Mouse (Mus musculus) granulocyte monocyte progenitor cell, adult 5-6 weeks (primary cell): ENCODE measurements around the gene Rrm2. TPM values are rescaled to one million over a fixed set of nuclear protein-coding genes. Genes with fewer than 3 reads are reported as not detected.
"Not testable (repeated sequence)": the region's sequence is repeated elsewhere in the genome, so short reads cannot be mapped to it uniquely, and the experiment has no call there.

ENCODE experiments used
- ATAC-seq: replicated peaks from 2 replicates; pipeline ENCODE4 v1.8.0; 2016; ENCODE audit warnings: mild to moderate bottlenecking, moderate TSS enrichment, inconsistent platforms; ENCODE audit not compliant: poor library complexity, severe bottlenecking
- total RNA-seq, 2 experiments: library from RNA; stranded (forward) in 1 of 2; stranded (reverse) in 1 of 2; fragments of 200-712, 200-1000 nt in 1 of 2; fragments of >200 nt in 1 of 2; fragmentation: Nextera tagmentation in 1 of 2; gene quantifications; 2 replicates each; pipeline ENCODE4 v1.2.3; 2014 to 2017

The Rrm2 gene
- 132 and 162 TPM in 2 replicates for total RNA-seq (2014; fragmentation: Nextera tagmentation)
- 130 and 144 TPM in 2 replicates for total RNA-seq (2017)

DNA sequence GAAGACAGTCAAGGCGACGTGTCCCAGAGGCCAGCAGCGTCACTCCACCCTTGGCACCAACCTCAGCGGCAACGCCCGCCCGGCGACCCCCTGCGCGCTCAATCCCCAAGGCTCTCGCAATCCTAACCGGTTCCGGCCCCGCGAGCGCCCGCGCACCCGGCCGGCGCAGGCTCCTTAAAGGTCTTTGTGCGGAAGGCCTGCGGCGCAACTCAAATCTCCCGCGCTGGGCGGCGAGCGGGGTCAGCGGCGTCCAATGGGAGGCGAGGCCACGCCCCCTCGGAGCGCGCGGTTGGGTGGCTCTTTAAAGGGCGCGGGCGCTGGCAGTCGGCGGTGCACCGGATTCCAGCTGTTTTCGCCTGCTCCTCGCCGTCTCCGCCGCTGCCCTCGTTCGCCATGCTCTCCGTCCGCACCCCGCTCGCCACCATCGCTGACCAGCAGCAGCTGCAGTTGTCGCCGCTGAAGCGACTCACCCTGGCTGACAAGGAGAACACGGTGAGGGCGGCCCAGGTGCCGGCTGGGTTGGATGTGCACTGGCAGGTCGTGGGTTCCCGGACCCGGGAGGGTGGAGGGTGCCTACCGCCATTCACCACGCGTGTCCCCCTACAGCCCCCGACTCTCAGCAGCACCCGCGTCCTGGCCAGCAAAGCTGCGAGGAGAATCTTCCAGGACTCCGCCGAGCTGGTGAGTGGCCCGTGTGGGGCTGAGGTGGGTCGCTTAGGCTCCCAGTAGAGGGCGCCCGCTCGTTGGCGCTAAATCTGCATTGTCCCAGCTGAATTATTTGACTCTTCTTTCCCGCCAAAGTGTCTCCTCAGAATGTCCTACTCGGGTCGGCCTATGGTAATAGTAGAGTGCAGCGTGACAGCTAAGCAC, at the start of gene Rrm2:
Gene Rrm2, plus strand, starts transcription at position 288 of the 870 bp plus-strand sequence.
- peak; percentile 61 for ATAC-seq

DNA sequence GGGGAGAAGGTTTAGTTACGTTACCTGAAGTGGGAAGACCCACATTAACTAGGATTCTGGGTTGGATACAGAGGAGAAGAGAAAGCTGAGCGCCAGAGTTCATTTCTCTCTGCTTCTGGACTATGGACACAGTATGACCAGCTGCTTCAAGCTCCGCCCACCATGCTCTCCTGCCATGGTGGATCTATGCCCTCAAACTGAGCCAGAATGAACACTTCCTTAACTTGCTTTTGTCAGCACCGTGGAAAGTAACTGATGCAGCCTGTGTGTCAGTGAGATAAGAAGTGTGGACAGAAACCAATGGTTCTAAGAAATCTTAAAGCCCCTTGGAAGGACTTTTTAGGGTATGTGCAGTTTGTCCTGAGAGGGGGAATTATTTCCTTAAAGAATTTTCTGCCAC, 49.0 kb upstream of the Rrm2 start:
- ATAC-seq = no peak

DNA sequence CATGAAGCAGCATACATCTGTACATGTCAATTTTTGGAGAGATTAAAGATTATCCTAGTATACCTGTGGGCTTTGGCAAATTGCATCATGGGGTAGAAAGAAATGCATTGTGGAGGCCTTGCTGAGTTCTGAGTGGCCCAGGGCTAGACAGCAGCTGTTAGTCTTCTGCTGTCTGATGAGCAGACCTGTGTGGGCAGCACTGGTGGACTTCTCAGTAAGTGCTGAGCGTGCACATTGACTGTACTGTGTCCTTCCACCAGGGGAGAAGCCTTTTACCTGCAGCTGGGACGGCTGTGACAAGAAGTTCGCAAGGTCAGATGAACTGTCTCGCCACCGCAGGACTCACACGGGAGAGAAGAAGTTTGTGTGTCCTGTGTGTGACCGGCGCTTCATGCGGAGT, 48.1 kb upstream of the Rrm2 start:
- ATAC-seq = no peak

DNA sequence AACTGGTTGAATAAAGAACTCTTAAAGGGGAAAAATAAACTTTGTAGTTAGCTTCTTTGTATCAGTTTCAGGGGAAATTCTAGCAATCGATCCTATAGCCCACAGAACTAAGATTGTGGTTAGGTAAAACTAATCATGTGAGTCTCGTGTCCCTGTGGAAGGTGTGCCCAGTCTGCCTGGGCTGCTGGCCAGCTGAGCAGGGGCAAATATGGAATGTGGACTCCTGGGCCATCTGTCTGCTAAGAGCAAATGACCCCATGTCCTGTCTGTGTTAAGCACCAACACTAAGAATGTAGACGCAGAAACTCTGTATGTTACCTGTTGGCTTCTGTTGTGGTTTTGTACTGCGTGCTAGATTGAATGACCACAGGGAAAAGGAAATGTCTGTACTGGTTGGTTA, 46.9 kb upstream of the Rrm2 start:
- ATAC-seq = no peak

DNA sequence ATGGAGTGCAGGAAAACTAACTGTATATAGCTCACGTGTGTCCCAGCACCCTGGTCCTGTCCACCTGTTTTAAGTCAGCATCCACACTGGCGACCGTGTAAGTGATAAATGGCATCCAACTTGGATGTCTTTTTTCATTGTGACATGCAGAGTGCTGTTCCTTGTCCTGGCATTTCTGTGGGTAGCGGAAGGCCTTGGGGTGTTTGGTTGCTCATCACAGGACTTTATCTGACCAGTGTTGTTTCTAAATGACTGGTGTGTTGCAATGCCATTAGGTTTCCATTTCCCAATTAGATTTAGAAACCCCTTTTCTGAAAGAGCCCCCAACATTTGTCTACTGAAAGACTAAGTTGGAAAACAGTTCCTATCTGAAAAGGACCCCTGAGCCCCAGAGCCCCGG, 45.9 kb upstream of the Rrm2 start:
- peak; percentile 75 for ATAC-seq

DNA sequence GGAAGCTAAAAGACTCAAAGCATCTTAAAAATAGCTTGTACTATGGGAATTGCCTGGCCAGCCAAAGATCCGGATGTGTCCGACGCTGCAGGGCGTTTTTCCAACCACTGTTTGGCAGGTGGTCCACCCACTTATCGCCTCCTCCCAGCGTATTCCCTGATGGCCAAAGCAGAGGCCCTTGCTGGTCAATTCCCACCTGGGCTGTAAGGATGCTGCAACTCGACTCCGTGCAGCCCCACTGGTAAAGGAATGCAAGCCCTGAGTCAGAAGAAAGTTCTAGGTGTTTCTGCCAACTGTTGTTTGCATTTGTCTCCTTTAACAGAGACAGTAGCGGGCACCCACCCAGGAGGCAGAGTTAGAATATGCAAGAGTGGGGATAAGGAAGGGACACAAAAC, 27.9 kb upstream of the Rrm2 start:
- ATAC-seq = no peak

DNA sequence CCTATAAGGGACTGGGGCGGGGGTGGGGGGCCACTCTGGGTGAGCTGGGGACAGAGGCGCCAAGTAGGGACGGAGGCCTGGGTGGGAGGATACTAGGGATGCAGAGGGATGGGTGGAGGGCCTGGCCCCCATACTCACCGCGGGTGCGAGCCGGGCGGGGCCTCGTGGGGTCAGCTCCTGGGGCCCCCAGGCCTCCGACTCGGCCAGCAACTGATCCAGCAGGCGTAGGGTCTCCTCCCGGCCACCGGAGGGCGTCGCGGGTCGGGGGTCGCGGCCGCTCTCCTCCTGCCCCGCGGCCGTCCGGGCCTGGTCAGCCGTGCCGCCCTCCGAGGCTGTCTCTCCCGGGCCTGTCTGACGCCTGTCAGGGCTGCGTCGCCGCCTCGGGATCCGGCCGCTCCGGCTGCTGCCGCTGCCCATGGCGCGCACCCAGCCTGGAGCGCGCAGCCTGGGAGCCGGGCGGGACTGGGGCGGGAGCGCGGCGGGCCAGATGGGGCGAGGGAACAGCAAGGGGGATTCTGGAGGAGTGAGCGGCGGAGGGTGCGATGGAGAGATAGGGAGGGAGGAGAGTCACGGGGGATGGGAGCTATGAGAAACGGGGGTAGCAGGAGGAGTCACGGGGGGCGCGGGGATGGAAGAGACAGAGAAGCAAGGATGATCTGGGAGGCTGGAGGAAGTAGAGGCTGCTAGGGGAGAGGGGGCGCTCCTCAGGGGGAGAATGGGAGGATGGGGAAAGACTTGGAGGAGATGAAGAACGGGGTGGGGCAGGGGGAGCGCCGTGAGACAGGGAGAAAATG, 27.4 kb upstream of the Rrm2 start:
- peak; percentile 24; the same call in 1 of the 2 replicates for ATAC-seq

DNA sequence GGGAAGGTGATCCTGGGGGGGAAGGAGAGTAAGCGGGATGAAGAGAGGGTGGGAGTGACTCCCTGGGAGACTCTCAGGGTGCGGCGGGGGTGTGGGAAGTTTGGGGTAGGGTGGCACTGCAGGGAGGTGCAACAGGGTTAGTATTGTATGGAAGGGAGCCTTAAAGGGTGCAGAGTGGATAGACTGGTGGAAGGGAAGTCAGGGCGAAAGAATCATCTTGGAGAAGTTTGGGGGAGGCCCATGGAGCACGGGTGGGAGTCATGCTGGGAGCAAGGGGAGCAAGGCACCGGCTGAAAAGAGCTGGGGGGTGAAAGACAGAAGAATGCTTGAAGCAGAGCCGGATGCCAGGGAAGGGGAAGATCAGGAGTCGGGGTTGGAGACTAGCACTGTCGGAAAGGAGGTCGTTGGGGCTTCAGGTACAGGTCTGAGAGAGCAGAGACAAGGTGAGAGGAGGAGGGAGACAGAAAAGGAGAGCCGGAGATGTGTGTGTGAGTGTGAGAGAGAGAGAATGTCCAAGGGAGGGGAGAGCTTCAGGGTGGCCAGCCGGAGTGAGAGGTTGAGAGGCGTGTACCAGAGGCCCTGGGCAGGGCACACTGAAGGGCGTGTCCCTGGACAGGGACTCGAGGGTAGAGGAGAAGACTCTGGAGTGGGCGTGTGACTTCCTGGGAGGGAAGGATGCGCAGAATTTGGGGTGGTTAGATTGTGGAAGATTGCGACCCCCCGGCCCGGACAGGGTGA, 26.6 kb upstream of the Rrm2 start, which contains the start of gene Cys1:
Gene Cys1, minus strand, starts transcription at position 528 of the 738 bp plus-strand sequence.
- ATAC-seq = peak; percentile 50

DNA sequence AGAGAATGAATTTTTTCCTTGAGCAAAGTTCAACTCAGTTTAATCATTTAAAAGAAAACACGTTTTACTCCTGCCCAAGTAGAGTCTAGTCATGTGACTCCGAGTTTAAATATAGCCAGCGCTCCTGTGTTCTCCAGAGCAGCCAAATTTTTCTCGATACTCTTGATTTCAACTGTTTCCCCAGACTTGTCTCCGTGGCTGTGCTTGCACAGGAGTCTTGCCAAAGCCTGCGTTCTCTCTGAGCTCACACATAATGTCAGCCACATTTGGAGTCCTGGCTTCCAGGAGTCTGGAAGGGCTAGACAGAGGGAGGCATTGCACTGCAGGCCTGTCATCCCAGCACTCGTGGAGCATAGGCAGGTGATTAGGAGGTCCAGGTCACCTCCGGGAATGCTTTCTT, 25.5 kb upstream of the Rrm2 start:
- ATAC-seq = no peak

DNA sequence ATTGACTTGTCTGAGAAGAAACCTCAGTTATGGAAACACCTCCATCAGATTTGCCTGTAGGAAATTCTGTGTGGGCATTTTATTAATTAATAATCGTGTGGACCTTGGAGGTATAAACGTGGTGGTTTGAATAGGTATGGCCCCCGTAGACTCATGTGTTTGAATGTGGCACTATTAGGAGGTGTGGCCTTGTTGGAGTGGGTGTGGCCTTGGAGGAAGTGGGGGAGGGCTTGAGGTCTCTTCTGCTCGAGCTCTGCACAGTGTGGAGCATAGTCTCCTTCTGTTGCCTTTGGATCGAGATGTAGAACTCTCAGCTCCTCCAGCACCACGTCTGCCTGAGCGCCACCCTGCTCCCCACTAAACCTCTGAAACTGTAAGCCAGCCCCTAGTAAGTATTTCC, 24.6 kb upstream of the Rrm2 start:
- no peak for ATAC-seq

DNA sequence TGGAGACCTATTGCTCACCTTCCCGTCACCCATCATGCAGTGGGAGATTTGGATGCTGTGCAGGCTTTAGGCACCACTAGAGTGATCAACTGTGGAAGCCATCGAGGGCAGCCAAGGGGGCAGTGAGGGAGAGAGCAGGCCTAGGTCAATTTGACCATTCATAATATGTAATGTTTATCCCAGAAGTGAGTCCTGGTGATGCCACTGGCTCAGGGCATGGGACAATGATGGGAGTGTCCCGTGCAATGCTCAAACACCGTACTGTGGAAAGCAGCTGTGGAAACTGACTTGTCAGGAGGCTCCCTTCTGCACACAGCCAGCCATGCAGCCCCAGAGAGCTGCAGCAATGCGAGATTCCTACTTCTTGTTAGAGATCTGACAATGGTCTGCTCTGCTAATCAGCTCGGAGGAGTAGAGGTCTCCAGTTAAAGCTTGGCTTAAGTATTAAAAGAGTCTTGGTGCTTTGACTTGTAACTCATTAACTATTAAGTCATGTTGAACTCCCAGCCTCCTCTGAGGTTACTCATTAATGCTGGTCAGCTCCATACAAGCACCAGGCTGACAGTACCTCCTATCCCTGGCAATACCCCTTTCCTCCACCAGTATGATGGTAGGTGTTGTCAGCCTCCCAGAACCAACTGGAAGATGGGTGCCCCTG, 21.9 kb upstream of the Rrm2 start:
- ATAC-seq = no peak

DNA sequence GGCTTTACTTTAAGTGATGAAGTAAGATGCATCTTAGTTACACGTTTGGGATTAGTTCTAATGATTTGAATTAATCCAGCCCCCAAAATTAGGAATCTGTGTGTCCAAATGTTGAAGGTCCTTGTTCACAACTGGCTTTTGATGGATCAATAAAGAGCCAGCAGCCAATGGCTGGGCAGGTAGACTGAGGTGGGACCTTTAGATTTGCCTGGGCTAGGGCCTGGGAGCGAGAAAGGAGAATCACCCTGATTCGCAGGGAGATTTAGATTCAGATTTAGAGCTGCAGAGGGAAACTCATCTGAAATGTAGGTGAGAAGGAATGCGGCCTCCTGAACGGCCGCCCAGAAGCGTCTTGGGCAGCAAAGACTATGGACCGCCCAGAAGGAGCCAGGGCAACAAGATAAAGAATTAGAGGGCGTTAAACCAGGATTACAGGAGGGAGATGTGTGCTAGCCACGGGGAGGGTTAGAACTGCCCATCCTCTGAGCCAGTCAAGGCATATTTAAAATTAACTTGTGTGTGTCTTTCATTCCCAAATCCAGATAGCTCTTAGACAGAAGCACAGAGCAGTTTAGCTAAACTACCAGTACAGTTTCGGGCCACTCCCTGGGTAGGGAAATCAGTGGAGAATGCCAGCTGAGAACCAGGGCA, 21.2 kb upstream of the Rrm2 start:
- no peak for ATAC-seq

DNA sequence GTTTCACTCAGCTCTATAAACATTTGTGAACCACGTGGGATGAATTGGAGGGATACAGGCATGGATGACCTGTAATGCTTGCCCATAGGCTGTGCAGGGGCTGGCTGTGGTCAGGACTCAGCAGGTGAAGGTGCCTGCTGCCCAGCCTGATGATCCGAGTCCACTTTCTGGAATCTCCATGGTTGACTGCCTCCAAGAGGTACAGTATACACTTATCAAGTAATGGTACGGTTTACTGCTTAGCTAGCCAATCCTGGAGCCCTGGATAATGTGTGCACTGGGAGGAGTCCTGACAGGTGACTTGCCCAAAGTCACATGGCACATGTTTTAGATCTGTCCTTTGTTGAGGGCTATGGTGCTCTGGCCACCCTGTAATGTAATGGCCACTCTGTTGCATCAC, 17.7 kb upstream of the Rrm2 start:
- no peak for ATAC-seq

DNA sequence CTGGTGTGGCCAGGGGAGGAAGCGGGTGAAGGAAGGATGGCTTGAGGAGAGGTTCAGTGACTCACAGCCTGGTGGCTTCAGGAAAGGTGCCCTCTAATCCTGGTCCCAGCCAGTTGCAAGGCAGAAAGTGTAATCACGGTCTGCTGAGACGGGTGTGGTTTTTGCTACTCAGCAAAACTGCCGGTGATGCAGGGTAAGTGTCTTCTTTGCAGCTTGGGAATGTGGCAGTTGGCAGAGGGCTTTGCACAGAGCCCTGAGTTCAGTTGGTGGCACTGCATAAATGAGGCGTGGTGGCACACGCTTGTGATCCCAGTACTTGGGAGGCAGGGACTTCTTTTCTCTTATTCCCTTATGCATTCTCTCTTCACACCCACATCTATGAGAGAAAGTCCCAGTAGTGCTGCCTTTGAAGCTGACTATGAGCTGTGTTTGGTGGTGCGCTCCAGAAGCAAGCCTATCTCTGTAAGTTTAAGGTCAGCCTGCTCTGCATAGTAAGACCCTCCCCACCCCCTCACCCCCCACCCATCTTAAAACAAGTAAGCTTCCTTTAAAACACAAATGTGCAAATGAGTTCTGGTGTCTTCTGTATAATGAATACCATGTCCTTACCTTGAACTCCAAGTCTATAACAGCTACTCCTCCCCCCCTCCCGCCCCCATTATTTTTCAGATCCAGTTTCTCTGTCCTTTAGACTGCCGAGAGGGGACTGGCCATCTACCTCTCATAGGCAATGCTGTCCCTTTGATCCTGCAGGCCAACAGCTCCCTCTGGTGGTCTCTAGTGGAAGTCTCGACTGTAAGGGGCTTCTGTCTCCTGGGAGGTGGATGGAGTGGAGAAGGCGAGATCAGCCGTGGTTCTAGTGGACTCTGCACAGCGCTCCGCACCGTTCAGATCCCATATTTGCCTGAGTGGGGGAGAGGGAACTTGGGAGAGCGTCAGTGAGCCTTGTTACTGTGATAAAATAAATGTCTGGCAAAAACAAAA, 11.2 kb upstream of the Rrm2 start:
- ATAC-seq = peak; percentile 95

DNA sequence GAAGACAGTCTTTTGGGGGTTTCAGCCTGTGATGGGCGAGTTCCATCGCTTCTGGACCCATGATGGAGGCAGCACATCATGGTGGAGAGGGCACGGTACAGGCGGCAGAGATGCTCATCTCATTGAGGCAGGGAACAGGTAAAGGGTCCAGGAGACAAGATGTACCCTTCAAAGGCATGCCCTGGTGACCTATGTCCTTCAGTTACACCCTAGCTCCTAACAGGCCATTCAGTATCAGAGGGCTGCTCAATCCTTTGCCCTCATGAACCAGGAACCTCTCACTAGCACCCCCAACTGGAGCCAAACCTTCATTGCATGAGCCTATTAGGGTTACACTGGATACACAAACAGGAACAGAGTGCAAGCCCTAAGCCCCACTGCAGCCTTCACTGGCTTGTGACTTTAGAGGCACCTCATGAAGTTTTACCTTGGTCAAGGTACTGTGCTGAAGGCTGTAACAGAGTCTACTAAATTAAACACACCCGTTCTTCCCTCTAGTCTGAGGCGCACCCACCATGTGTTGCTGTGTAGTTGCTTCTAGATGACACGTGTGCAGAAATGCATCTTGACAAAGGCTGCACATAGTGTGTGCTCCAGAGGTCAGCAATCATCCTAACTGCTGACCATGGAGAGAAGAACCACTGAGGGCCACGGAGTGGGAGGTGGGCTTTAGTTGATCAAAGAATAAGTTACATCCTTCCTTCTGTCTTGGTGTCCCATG, 10.4 kb upstream of the Rrm2 start:
- ATAC-seq = peak; percentile 72

DNA sequence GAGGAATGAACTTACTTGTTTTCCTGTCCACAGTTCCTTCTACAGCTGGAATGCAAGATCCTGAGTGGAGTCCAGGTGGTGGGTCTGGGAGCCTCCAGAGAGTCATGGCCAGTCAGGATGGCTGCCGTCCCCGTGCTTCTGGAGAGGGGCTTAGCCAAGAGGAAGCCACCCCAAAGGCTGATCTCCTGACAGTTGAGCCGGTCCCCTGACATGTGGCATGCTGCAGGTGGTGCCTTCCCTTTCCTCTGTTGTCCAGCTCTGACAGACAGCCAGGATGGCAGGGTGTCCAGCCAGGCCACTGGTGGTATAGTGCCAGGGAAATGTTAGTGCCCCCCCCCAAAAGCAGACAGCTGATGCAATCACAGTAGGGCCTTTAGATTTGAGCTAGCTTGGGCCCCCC, 9.5 kb upstream of the Rrm2 start:
- no peak for ATAC-seq

DNA sequence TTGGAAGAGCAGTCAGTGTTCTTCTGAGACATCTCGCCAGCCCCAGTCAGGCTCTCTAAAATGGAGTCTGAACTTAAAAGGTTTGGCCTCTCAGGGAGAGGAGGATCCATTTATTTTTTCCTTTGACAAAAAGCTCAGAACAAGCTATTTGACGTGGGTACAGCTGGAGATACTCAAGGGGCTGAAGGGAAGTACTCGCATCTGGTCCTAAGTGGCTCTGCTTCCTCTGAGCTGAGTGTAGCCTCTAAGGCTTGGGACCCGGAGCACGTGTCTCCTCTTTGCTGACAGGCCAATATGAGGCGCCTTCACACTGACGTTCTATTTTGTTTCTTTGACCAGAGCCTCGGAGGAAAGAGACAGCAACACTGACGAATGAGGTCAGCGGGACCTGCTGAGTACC, 8.5 kb upstream of the Rrm2 start:
- ATAC-seq = no peak

DNA sequence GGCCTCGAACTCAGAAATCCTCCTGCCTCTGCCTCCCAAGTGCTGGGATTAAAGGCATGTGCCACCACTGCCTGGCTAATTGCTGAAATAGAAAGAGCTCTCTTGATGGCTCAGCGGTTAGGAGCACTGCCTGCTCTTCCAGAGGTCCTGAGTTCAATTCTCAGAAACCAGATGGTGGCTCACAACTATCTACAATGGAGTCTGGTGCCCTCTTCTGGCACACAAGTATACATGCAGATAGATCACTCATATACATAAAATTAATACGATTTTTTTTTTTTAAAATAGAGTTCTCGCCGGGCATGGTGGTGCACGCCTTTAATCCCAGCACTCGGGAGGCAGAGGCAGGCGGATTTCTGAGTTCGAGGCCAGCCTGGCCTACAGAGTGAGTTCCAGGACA, 6.4 kb upstream of the Rrm2 start:
- not testable (repeated sequence) for ATAC-seq
